Comparison of ENCODE assay signal across 13 mouse cellular contexts in the genomic region with DNA sequence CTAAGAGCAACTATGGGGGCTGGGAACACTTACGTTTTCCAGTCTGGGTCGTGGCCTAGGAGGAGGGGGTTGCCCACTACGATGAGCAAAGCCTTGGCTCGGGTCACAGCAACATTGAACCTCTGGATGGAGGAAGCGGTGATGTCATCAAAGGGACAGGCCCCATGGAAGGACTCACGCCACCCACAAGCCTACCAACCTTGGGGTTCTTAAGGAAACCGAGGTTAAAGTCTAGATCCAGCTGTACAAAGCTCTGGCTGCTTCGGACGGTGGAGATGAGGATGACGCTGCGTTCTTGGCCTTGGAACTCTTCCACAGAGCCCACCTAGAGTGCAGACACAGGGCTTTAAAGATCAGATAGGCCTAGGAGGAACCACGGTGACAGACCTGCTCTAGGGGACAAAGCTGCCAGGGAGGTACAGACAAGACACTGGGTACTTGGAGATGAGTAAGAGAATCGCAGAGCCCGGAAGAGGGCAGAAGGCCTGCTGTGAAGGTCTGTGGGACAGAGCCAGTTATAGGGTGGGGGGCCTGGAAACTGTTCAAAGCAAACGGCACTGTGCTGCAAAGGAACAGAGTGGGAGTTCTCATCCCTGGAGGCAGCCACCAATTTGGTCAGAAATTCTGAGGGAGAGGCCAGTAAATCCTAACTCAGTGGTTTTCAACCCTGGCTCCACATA. TPM values are rescaled to one million over a fixed set of nuclear protein-coding genes. Genes with fewer than 3 reads are reported as not detected.
DNase-seq lines count a peak whose midpoint lies in the region; ATAC-seq and TF ChIP-seq lines count a peak whose summit lies in the region.
"Had no signal": no experiment of that assay in that cellular context is flagged by ENCODE, and none has a peak within 500 bp of the region (broad histone marks: within the 10 kb centered on the region; RNA-seq: fewer than 3 reads in every experiment).

No protein-coding gene starts in this region.

- H3K36me3 ChIP-seq in hindbrain, embryonic 15.5 days, result 0 out of 2 replicates have a peak, but pooled peaks cover 7% of the 10 kb centered on the region
- peaks cover 21% of the 10 kb centered on the region for H3K36me3 ChIP-seq in hindbrain, embryonic 13.5 days
- peaks cover 84% of the 10 kb centered on the region for H3K36me3 ChIP-seq in limb, embryonic 14.5 days (ENCODE audit: control insufficient read depth, insufficient read depth, low read length)

- H3K4me3 ChIP-seq in hindbrain, embryonic 15.5 days, result no peak overlapping the region
- no peak overlapping the region for H3K4me3 ChIP-seq in hindbrain, embryonic 13.5 days
- H3K4me3 ChIP-seq in limb, embryonic 14.5 days (replicated peaks; ENCODE audit: low read length), result no peak overlapping the region
- H3K4me3 ChIP-seq: hindbrain, embryonic 12.5 days; limb, embryonic 12.5 days; myocyte had no signal

- 0 out of 2 replicates have a peak overlapping the region, but pooled peaks have one; percentile 15 for H3K27ac ChIP-seq in hindbrain, embryonic 15.5 days (replicated peaks)
- H3K27ac ChIP-seq in hindbrain, embryonic 13.5 days, result no peak overlapping the region
- 0 out of 2 replicates have a peak overlapping the region, but pooled peaks have one; percentile 26 for H3K27ac ChIP-seq in limb, embryonic 14.5 days (replicated peaks; ENCODE audit: low read depth, low read length)

- 71% methylated on average over 15 of the region's 15 CpGs for whole genome bisulfite sequencing in hindbrain, embryonic 15.5 days
- 80% methylated on average over 15 of the region's 15 CpGs for WGBS in hindbrain, embryonic 13.5 days
- 69% methylated on average over 15 of the region's 15 CpGs for WGBS in limb, embryonic 14.5 days

- H3K9me3 ChIP-seq in hindbrain, embryonic 15.5 days, result no peaks in the 10 kb centered on the region
- no peaks in the 10 kb centered on the region for H3K9me3 ChIP-seq in hindbrain, embryonic 13.5 days
- no peaks in the 10 kb centered on the region for H3K9me3 ChIP-seq in limb, embryonic 14.5 days (ENCODE audit: control insufficient read depth, low read length)
- H3K9me3 ChIP-seq: hindbrain, embryonic 12.5 days; limb, embryonic 12.5 days had no signal

- no peak for ATAC-seq in hindbrain, embryonic 15.5 days (ENCODE audit: low FRiP score, low read depth)
- no peak for ATAC-seq in hindbrain, embryonic 13.5 days (ENCODE audit: low FRiP score)
- ATAC-seq in limb, embryonic 14.5 days (ENCODE audit: low FRiP score, low read depth), result no peak

- H3K27me3 ChIP-seq in hindbrain, embryonic 15.5 days, result no peaks in the 10 kb centered on the region
- H3K27me3 ChIP-seq in hindbrain, embryonic 13.5 days, result no peaks in the 10 kb centered on the region
- H3K27me3 ChIP-seq in limb, embryonic 14.5 days (ENCODE audit: control insufficient read depth, insufficient read depth, low read length), result no peaks in the 10 kb centered on the region
- H3K27me3 ChIP-seq: hindbrain, embryonic 12.5 days; limb, embryonic 12.5 days had no signal

- peaks cover 28% of the 10 kb centered on the region for H3K4me1 ChIP-seq in hindbrain, embryonic 15.5 days (replicated peaks)
- H3K4me1 ChIP-seq in hindbrain, embryonic 13.5 days (replicated peaks), result peaks cover 28% of the 10 kb centered on the region
- peaks cover 52% of the 10 kb centered on the region for H3K4me1 ChIP-seq in limb, embryonic 14.5 days (ENCODE audit: control insufficient read depth, insufficient read depth, low read length)

- H3K9ac ChIP-seq in hindbrain, embryonic 15.5 days, result no peak overlapping the region
- no peak overlapping the region for H3K9ac ChIP-seq in hindbrain, embryonic 13.5 days
- H3K9ac ChIP-seq in limb, embryonic 14.5 days (ENCODE audit: low read depth, low read length, severe bottlenecking), result no peak overlapping the region
- H3K9ac ChIP-seq: hindbrain, embryonic 12.5 days; limb, embryonic 12.5 days had no signal

- DNase-seq in ES-CJ7 (ENCODE audit: low read depth, low spot score), result peak; percentile 55
- DNase-seq in adrenal gland, postnatal 10 days, result peak; percentile 40
- DNase-seq in limb, embryonic 14.5 days (ENCODE audit: low spot score), result no peak
- no peak for DNase-seq in ovary, adult 18-20 months (ENCODE audit: low spot score)
- DNase-seq in right cerebral cortex, adult 2 months (ENCODE audit: low spot score in 2 of 2), result no peak
- DNase-seq: cerebellum, adult 8-10 months; right cerebral cortex, postnatal 25 days; thymus, postnatal 25 days had no signal

- H3K4me2 ChIP-seq in hindbrain, embryonic 15.5 days, result no peak overlapping the region
- H3K4me2 ChIP-seq in hindbrain, embryonic 13.5 days, result no peak overlapping the region
- H3K4me2 ChIP-seq in limb, embryonic 14.5 days (replicated peaks; ENCODE audit: low read depth, low read length, severe bottlenecking), result no peak overlapping the region
- H3K4me2 ChIP-seq: hindbrain, embryonic 12.5 days; limb, embryonic 12.5 days had no signal

- no peak for TF ChIP-seq POLR2A in limb, embryonic 14.5 days (IDR thresholded peaks at IDR 0.05; ENCODE audit: borderline replicate concordance, extremely low read depth, insufficient read depth, insufficient read length)

RNA-seq across cellular contexts. Expression of a gene that starts 7.6 kb away (rescaled TPM):
- polyA plus RNA-seq in hindbrain, embryonic 15.5 days (2015; fragmentation: Nextera tagmentation; extraction: Ambion mirVana), result 58.1 and 63.0 TPM in 2 replicates
- polyA plus RNA-seq in hindbrain, embryonic 13.5 days (2015; fragmentation: Nextera tagmentation; extraction: Ambion mirVana), result 55.4 and 61.7 TPM in 2 replicates
- total RNA-seq in adrenal gland, postnatal 10 days (2021), result 100 to 1,000 TPM; 156 to 166 TPM
- 158 and 161 TPM in 2 replicates for polyA plus RNA-seq in limb, embryonic 14.5 days (2012; rRNA removed)
- polyA plus RNA-seq in limb, embryonic 14.5 days (2014; fragmentation: Nextera tagmentation; extraction: Ambion mirVana), result 192 and 199 TPM in 2 replicates

RNA-seq across cellular contexts. Expression of a gene that starts 14.2 kb away (rescaled TPM):
- polyA plus RNA-seq in hindbrain, embryonic 15.5 days (2015; fragmentation: Nextera tagmentation; extraction: Ambion mirVana), result 0.16 TPM in 1 of 2 replicates, not detected in the other
- 0.04 and 0.06 TPM in 2 replicates for polyA plus RNA-seq in hindbrain, embryonic 13.5 days (2015; fragmentation: Nextera tagmentation; extraction: Ambion mirVana)
- 1 to 10 TPM in 1 of 2 experiments, under 1 TPM in 1; 0.72 to 1.2 TPM for total RNA-seq in adrenal gland, postnatal 10 days (2021)
- 0.92 and 0.93 TPM in 2 replicates for polyA plus RNA-seq in limb, embryonic 14.5 days (2012; rRNA removed)
- 0.26 and 0.36 TPM in 2 replicates for polyA plus RNA-seq in limb, embryonic 14.5 days (2014; fragmentation: Nextera tagmentation; extraction: Ambion mirVana)
- polyA plus RNA-seq: myocyte had no signal

RNA-seq across cellular contexts. Expression of a gene that starts 14.9 kb away (rescaled TPM):
- polyA plus RNA-seq in hindbrain, embryonic 15.5 days (2015; fragmentation: Nextera tagmentation; extraction: Ambion mirVana), result 1.2 and 2.9 TPM in 2 replicates
- 0.57 and 0.92 TPM in 2 replicates for polyA plus RNA-seq in hindbrain, embryonic 13.5 days (2015; fragmentation: Nextera tagmentation; extraction: Ambion mirVana)
- total RNA-seq in adrenal gland, postnatal 10 days (2021), result 10 to 100 TPM in 1 of 2 experiments, 1 to 10 TPM in 1; 6.7 to 10.1 TPM
- polyA plus RNA-seq in limb, embryonic 14.5 days (2012; rRNA removed), result 6.5 and 6.6 TPM in 2 replicates
- 4.1 and 4.4 TPM in 2 replicates for polyA plus RNA-seq in limb, embryonic 14.5 days (2014; fragmentation: Nextera tagmentation; extraction: Ambion mirVana)

RNA-seq across cellular contexts. Expression of a gene that starts 22.6 kb away (rescaled TPM):
- polyA plus RNA-seq in hindbrain, embryonic 15.5 days (2015; fragmentation: Nextera tagmentation; extraction: Ambion mirVana), result 9.1 and 13.4 TPM in 2 replicates
- polyA plus RNA-seq in hindbrain, embryonic 13.5 days (2015; fragmentation: Nextera tagmentation; extraction: Ambion mirVana), result 10.2 and 14.5 TPM in 2 replicates
- 10 to 100 TPM; 29.8 to 30.0 TPM for total RNA-seq in adrenal gland, postnatal 10 days (2021)
- polyA plus RNA-seq in limb, embryonic 14.5 days (2012; rRNA removed), result 32.7 and 41.4 TPM in 2 replicates
- polyA plus RNA-seq in limb, embryonic 14.5 days (2014; fragmentation: Nextera tagmentation; extraction: Ambion mirVana), result 41.6 and 43.4 TPM in 2 replicates

Comparison
In these comparisons a context has a peak if more than half of its experiments do, and no peak if none do; other contexts are left out.
1. DNase-seq: peak in ES-CJ7 (single experiment) and adrenal gland, postnatal 10 days (single experiment); none in limb, embryonic 14.5 days (single experiment), ovary, adult 18-20 months (single experiment) and right cerebral cortex, adult 2 months (0 of 2).